Mouse (Mus musculus) T-helper 1 cell (primary cell): Measurements from ENCODE around the gene Ambp.

Experiments used
- in situ Hi-C: fragments of 300-600 bp; cut with MboI, MseI; formaldehyde crosslinking; loops from one replicate; pipeline ENCODE4 v1.15.1; 2025; ENCODE audit warnings: high pct_unique_total_duplicates

Ambp gene

GRCm38 (mm10) chr4:63124861-63125466, 29.6 kb downstream of the Ambp start:
- in situ Hi-C loops = no loop called here

- in situ Hi-C loops = loop anchor here (10.0 kb wide), 2 partner anchors 174 to 294 kb away; no protein-coding TSS in a partner anchor
These were observed 35.8 kb downstream of the Ambp start for GRCm38 (mm10) chr4:63118639-63119437.

GRCm38 (mm10) chr4:63105651-63106050, 48.9 kb downstream of the Ambp start:
- in situ Hi-C loops = no loop called here

GRCm38 (mm10) chr4:63102025-63102424, 52.6 kb downstream of the Ambp start:
- in situ Hi-C loops = no loop called here

GRCm38 (mm10) chr4:63100478-63100877, 54.1 kb downstream of the Ambp start:
- in situ Hi-C loops = no loop called here

GRCm38 (mm10) chr4:63097603-63098002, 57.0 kb downstream of the Ambp start:
- in situ Hi-C loops = no loop called here
